Mouse (Mus musculus): ENCODE data around the gene Cacnb2. TPM values are rescaled to one million over a fixed set of nuclear protein-coding genes. Genes with fewer than 3 reads are reported as not detected.

Cacnb2 gene
- polyA plus RNA-seq, 1 experiment from 2014 or later: 4.6 TPM

DNA sequence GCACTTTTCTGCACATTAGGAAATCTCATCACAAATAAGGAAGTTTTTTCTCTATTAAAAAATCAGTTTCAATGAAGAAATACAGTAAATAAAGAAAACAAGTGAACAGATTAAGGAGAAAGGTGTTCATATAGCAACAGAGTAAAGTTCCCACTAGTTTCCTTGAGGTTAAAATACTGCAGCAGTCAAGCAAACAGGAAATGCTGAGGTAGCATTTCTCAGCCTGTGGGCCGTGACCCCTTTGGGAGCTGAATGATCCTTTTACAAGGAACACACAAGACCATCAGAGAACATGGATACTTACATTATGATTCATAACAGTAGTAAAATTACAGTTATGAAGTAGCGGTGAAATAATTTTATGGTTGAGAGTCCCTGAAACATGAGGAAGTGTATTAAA lies 185.1 kb downstream of the Cacnb2 start:
- no peaks in the 10 kb centered on the region for H3K4me1 ChIP-seq (replicated peaks; ENCODE audit: control insufficient read depth, insufficient read depth, low read length)
- H3K4me2 ChIP-seq (ENCODE audit: low read length): no peak overlapping the region
- H3K9ac ChIP-seq (replicated peaks; ENCODE audit: low read depth, low read length): no peak overlapping the region
- H3K36me3 ChIP-seq (ENCODE audit: control insufficient read depth, insufficient read depth): no peaks in the 10 kb centered on the region
- no peaks in the 10 kb centered on the region for H3K27me3 ChIP-seq (replicated peaks; ENCODE audit: control insufficient read depth, insufficient read depth, low read length)
- 96% methylated on average over 2 of the region's 2 CpGs for WGBS
- no peak overlapping the region for H3K27ac ChIP-seq (ENCODE audit: low read length)
- ATAC-seq: no peak
- no peaks in the 10 kb centered on the region for H3K9me3 ChIP-seq (ENCODE audit: control insufficient read depth, low read length)
- H3K4me3 ChIP-seq (replicated peaks; ENCODE audit: low read length): no peak overlapping the region

DNA sequence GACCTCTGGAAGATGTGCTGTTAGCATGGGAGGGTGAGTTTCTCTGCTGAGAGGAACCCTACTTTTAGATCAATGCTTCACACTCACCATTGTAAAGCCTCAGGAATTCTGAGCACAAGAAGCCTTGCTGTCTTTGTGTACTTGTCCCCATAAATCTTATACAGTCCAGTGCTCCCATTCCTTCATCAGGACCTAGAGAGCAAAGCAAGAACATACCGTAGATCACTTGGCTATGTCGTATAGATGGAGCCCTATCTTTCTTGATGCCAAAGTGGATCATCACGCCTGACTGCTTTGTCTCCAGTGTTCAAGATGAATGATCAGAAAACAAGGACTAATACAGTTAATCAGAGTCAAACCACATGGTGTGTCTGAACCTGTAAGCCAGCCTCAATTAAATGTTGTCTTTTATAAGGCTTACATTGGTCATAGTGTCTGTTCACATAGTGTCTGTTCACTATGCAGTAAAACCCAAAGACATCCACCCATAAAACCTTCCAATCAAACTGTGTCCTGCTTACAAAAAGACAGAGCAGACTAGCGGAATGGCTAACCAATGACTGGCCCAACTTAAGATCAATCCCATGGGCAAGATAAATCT lies 198.7 kb downstream of the Cacnb2 start:
- no peaks in the 10 kb centered on the region for H3K36me3 ChIP-seq (ENCODE audit: control insufficient read depth, insufficient read depth)
- H3K4me2 ChIP-seq (ENCODE audit: low read length): no peak overlapping the region
- no peaks in the 10 kb centered on the region for H3K4me1 ChIP-seq (replicated peaks; ENCODE audit: control insufficient read depth, insufficient read depth, low read length)
- WGBS: 94% methylated on average over 4 of the region's 4 CpGs
- no peaks in the 10 kb centered on the region for H3K27me3 ChIP-seq (replicated peaks; ENCODE audit: control insufficient read depth, insufficient read depth, low read length)
- H3K9ac ChIP-seq (replicated peaks; ENCODE audit: low read depth, low read length): no peak overlapping the region
- H3K4me3 ChIP-seq (replicated peaks; ENCODE audit: low read length): no peak overlapping the region
- ATAC-seq: no peak
- H3K9me3 ChIP-seq (ENCODE audit: control insufficient read depth, low read length): 0 out of 2 replicates have a peak, but pooled peaks cover 2% of the 10 kb centered on the region
- no peak overlapping the region for H3K27ac ChIP-seq (ENCODE audit: low read length)

DNA sequence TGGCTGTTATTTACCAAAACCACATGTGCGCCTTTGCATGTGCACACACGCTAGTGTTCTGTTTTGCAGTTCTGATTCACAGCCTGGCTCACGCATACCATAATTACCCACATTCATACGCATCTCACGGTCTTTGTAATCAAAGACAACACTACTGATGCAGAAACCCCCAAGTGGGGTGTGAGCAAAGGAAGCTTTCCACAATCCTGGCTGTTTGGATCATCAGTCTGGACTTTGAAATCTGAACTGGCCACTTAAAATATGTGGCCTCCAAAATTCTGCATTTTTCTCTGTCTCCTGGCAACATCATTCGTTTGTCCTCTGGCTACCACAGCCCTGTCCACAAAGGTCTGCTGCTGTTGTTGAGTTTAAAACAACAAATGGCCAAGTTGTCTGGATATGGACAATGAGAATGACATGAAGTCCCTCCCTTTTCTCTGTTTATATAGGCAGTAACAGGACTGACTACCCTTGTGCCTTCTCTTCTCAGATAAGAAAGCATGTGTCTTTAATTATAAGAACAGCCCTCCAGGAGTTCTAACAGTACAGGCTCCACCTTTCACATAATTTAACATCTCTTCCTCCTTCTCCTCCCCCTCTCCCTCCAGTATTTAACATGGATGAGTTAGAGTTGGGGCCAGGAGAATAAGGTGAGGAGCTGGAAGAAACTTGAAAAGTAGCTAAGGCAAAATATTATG lies 204.9 kb downstream of the Cacnb2 start:
- WGBS: 45% methylated on average over 6 of the region's 6 CpGs
- H3K9ac ChIP-seq (replicated peaks; ENCODE audit: low read depth, low read length): no peak overlapping the region
- ATAC-seq: peak; percentile 76; the same call in 1 of the 2 replicates
- no peaks in the 10 kb centered on the region for H3K9me3 ChIP-seq (ENCODE audit: control insufficient read depth, low read length)
- no peak overlapping the region for H3K27ac ChIP-seq (ENCODE audit: low read length)
- H3K27me3 ChIP-seq (replicated peaks; ENCODE audit: control insufficient read depth, insufficient read depth, low read length): no peaks in the 10 kb centered on the region
- H3K4me3 ChIP-seq (replicated peaks; ENCODE audit: low read length): no peak overlapping the region
- H3K4me1 ChIP-seq (replicated peaks; ENCODE audit: control insufficient read depth, insufficient read depth, low read length): peaks cover 4% of the 10 kb centered on the region; the same call in 1 of the 2 replicates
- H3K36me3 ChIP-seq (ENCODE audit: control insufficient read depth, insufficient read depth): no peaks in the 10 kb centered on the region
- H3K4me2 ChIP-seq (ENCODE audit: low read length): no peak overlapping the region

DNA sequence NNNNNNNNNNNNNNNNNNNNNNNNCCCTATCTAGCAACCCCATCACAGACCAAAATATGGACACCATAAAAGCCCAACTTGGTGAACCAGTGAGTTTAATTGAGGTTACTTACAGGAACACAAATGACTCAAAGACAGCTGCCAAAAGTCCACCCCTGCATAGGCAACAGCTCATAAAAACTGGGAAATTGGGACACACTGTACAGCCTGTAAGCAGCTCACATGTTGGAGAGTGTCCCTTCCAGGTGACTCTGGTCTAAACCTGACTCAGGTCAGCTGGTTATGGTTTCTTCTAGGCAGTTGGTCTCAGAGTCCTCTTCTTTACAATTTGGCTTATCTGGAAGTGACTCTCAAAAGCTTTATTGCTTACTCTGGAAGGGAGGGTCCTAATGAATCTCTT lies 212.1 kb downstream of the Cacnb2 start:
- H3K4me2 ChIP-seq (ENCODE audit: low read length): no peak overlapping the region
- no peaks in the 10 kb centered on the region; the same call in 1 of the 2 replicates for H3K9me3 ChIP-seq (ENCODE audit: control insufficient read depth, low read length)
- H3K27me3 ChIP-seq (replicated peaks; ENCODE audit: control insufficient read depth, insufficient read depth, low read length): no peaks in the 10 kb centered on the region
- no peak for ATAC-seq
- no peaks in the 10 kb centered on the region for H3K4me1 ChIP-seq (replicated peaks; ENCODE audit: control insufficient read depth, insufficient read depth, low read length)
- no peaks in the 10 kb centered on the region for H3K36me3 ChIP-seq (ENCODE audit: control insufficient read depth, insufficient read depth)
- no peak overlapping the region for H3K27ac ChIP-seq (ENCODE audit: low read length)
- no peak overlapping the region for H3K4me3 ChIP-seq (replicated peaks; ENCODE audit: low read length)
- no peak overlapping the region for H3K9ac ChIP-seq (replicated peaks; ENCODE audit: low read depth, low read length)

DNA sequence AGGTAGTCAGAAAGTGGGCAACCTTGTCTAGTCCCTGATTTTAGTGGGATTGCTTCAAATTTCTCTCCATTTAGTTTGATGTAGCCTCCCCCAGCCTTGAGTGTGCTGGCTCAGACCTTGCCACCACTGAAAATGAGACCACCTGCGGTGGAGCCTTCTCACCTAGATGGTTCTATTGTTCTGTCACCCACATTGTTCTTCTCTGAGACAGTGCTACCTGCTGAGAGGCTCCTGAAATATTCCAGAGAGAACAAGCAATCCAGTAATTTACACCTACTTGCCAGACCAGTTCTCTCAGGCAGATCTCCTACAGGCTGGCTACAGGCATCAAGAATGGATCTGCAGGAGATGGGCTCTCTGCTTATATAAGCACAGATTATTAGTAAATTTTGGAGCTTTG lies 215.8 kb downstream of the Cacnb2 start:
- Histone ChIP-seq H3K9ac (replicated peaks; ENCODE audit: low read depth, low read length) (no peak overlapping the region), H3K4me1 (replicated peaks; ENCODE audit: control insufficient read depth, insufficient read depth, low read length) (no peaks in the 10 kb centered on the region; the same call in 1 of the 2 replicates), H3K27me3 (replicated peaks; ENCODE audit: control insufficient read depth, insufficient read depth, low read length) (no peaks in the 10 kb centered on the region), H3K27ac (ENCODE audit: low read length) (no peak overlapping the region), H3K36me3 (ENCODE audit: control insufficient read depth, insufficient read depth) (no peaks in the 10 kb centered on the region), H3K4me3 (replicated peaks; ENCODE audit: low read length) (no peak overlapping the region), H3K4me2 (ENCODE audit: low read length) (no peak overlapping the region), H3K9me3 (ENCODE audit: control insufficient read depth, low read length) (no peaks in the 10 kb centered on the region; the same call in 1 of the 2 replicates)
- ATAC-seq: no peak
- WGBS: 48% methylated on average over 1 of the region's 1 CpGs

DNA sequence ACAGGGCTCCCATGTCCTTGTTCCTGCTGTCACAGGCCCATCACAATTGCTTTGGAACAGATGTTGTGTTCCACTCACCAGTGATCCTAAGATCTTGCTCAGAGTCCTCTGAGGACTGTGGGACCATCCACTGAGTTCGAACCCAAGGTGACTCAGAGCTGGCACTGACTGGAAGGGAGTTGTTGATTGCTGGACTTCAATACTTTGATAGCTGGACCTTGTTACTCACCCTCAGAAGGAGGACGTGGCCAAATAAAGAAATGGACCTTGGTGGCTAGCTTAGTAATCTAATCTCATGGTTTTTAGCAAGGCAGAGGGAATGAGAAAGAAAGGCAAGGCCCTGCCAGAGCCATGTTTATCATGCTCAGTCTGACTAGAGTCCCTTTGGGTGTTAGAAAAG lies 218.1 kb downstream of the Cacnb2 start:
- ATAC-seq: no peak

DNA sequence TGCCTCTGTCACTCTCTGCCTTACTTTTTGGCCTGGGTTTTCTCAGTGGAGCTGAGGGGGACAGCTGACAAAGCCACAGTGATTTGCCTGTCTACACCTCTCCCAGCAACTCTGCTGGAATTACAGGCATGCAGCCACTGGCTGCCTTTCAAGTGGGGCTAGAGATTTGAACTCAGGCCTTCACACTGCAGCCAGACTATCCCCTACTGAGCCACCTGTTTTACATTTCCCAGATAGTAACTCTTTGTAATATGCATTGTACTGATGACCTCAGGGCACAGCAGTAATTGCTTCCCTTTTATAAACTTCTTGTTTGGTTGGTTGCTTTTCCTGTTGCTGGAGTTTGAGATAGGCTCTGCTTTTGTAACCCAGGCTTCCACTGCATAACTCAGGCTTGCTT lies 220.2 kb downstream of the Cacnb2 start:
- no peak overlapping the region for H3K27ac ChIP-seq (ENCODE audit: low read length)
- H3K4me2 ChIP-seq (ENCODE audit: low read length): no peak overlapping the region

More for the DNA sequence above, 218.1 kb downstream of the Cacnb2 start:
- H3K36me3 ChIP-seq (ENCODE audit: control insufficient read depth, insufficient read depth): no peaks in the 10 kb centered on the region
- H3K9me3 ChIP-seq (ENCODE audit: control insufficient read depth, low read length): no peaks in the 10 kb centered on the region; the same call in 1 of the 2 replicates
- H3K9ac ChIP-seq (replicated peaks; ENCODE audit: low read depth, low read length): no peak overlapping the region
- H3K27ac ChIP-seq (ENCODE audit: low read length): no peak overlapping the region
- no peaks in the 10 kb centered on the region for H3K27me3 ChIP-seq (replicated peaks; ENCODE audit: control insufficient read depth, insufficient read depth, low read length)
- 87% methylated on average over 2 of the region's 2 CpGs for WGBS
- H3K4me1 ChIP-seq (replicated peaks; ENCODE audit: control insufficient read depth, insufficient read depth, low read length): no peaks in the 10 kb centered on the region; the same call in 1 of the 2 replicates
- H3K4me3 ChIP-seq (replicated peaks; ENCODE audit: low read length): no peak overlapping the region
- H3K4me2 ChIP-seq (ENCODE audit: low read length): no peak overlapping the region

DNA sequence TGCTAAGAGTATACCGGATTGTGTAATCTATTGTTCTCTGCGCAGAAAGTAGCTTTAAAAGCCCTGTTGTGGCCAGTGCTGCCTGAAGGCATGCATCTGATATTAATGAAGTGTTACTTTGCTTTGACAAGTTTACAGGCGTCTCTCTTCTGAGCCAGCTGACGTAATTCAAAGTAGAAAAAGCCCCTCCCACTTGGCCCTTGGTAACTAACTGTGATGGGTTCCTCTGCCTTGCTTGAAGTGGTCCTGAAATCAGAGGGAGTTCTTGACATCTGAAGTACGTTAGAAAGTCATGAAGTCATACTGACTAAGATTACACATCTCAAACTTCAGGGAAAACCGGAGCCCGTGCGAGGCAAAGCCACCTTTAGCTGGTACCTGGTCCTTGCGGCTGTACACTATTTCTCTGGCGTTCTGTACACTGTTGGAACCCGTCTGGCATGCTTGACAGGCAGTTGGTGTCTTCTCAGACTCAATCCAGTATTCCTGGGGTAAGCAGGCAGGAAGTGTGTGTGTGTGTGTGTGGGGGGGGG lies 221.0 kb downstream of the Cacnb2 start:
- Histone ChIP-seq H3K9ac (replicated peaks; ENCODE audit: low read depth, low read length) (no peak overlapping the region), H3K9me3 (ENCODE audit: control insufficient read depth, low read length) (no peaks in the 10 kb centered on the region; the same call in 1 of the 2 replicates), H3K27ac (ENCODE audit: low read length) (no peak overlapping the region), H3K4me1 (replicated peaks; ENCODE audit: control insufficient read depth, insufficient read depth, low read length) (peaks cover 2% of the 10 kb centered on the region), H3K36me3 (ENCODE audit: control insufficient read depth, insufficient read depth) (no peaks in the 10 kb centered on the region), H3K27me3 (replicated peaks; ENCODE audit: control insufficient read depth, insufficient read depth, low read length) (no peaks in the 10 kb centered on the region), H3K4me2 (ENCODE audit: low read length) (no peak overlapping the region; the same call in 1 of the 2 replicates), H3K4me3 (replicated peaks; ENCODE audit: low read length) (no peak overlapping the region)
- ATAC-seq: peak; percentile 72
- 47% methylated on average over 11 of the region's 11 CpGs for WGBS

More for the DNA sequence above, 220.2 kb downstream of the Cacnb2 start:
- Histone ChIP-seq H3K27me3 (replicated peaks; ENCODE audit: control insufficient read depth, insufficient read depth, low read length) (no peaks in the 10 kb centered on the region), H3K4me1 (replicated peaks; ENCODE audit: control insufficient read depth, insufficient read depth, low read length) (no peaks in the 10 kb centered on the region; the same call in 1 of the 2 replicates), H3K9me3 (ENCODE audit: control insufficient read depth, low read length) (no peaks in the 10 kb centered on the region; the same call in 1 of the 2 replicates), H3K36me3 (ENCODE audit: control insufficient read depth, insufficient read depth) (no peaks in the 10 kb centered on the region), H3K9ac (replicated peaks; ENCODE audit: low read depth, low read length) (no peak overlapping the region), H3K4me3 (replicated peaks; ENCODE audit: low read length) (no peak overlapping the region)
- peak; percentile 69 for ATAC-seq

DNA sequence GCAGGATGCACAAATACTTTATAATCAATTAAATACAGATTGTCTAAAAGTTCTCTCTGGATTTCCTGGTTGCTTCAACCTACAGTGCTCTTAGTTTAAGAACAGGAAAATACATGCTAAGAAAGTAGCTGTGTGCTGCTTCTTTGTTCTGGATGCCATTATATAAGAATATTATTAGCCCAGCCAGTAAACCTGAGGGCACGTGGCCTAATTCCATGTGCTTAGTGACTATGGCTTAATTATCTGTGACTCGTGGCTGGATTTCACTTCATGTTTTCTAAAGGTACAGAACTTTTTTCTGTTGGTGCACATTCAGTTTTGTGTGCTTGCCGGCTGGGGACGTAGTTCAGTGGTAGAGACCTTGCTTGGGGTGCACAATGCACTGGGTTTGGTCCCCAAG lies 222.3 kb downstream of the Cacnb2 start:
- no peak for ATAC-seq
- Histone ChIP-seq H3K27me3 (replicated peaks; ENCODE audit: control insufficient read depth, insufficient read depth, low read length) (no peaks in the 10 kb centered on the region), H3K4me2 (ENCODE audit: low read length) (no peak overlapping the region), H3K36me3 (ENCODE audit: control insufficient read depth, insufficient read depth) (no peaks in the 10 kb centered on the region), H3K9me3 (ENCODE audit: control insufficient read depth, low read length) (no peaks in the 10 kb centered on the region), H3K27ac (ENCODE audit: low read length) (no peak overlapping the region), H3K4me1 (replicated peaks; ENCODE audit: control insufficient read depth, insufficient read depth, low read length) (peaks cover 2% of the 10 kb centered on the region), H3K4me3 (replicated peaks; ENCODE audit: low read length) (no peak overlapping the region), H3K9ac (replicated peaks; ENCODE audit: low read depth, low read length) (no peak overlapping the region)
- 19% methylated on average over 4 of the region's 4 CpGs for WGBS

Measured in forebrain, embryonic 16.5 days (tissue).